Mouse (Mus musculus) stomach, embryonic 15.5 days (tissue): ENCODE measurements around the gene Gm5089. TPM values are rescaled to one million over a fixed set of nuclear protein-coding genes. Genes with fewer than 3 reads are reported as not detected.

Source experiments
- ATAC-seq: fragments of 200-750 bp; cut with Nextera tagmentation; 2 replicates; pipeline ENCODE4 v1.8.0; 2017; ENCODE audit warnings: low read depth, moderate number of reproducible peaks, moderate TSS enrichment; ENCODE audit not compliant: insufficient read depth, low FRiP score
- H3K27ac ChIP-seq: fragments of 300-500 bp; sonication (generic); 2 replicates; pipeline ENCODE4 v1.5.1; 2015; ENCODE audit warnings: mild to moderate bottlenecking, inconsistent platforms
- H3K27me3 ChIP-seq: fragments of 300-500 bp; sonication (generic); replicated peaks from 2 replicates; pipeline ENCODE4 v1.6.1; 2015; ENCODE audit warnings: inconsistent platforms
- H3K36me3 ChIP-seq: fragments of 300-500 bp; sonication (generic); 2 replicates; pipeline ENCODE4 v1.6.1; 2015; ENCODE audit warnings: inconsistent platforms
- H3K4me1 ChIP-seq: fragments of 300-500 bp; sonication (generic); 2 replicates; pipeline ENCODE4 v1.6.1; 2015; ENCODE audit warnings: inconsistent platforms
- H3K4me2 ChIP-seq: fragments of 300-500 bp; sonication (generic); 2 replicates; pipeline ENCODE4 v1.6.1; 2015; ENCODE audit warnings: mild to moderate bottlenecking, inconsistent platforms
- H3K4me3 ChIP-seq: fragments of 300-500 bp; sonication (generic); replicated peaks from 2 replicates; pipeline ENCODE4 v1.5.1; 2015; ENCODE audit warnings: inconsistent platforms
- H3K9ac ChIP-seq: fragments of 300-500 bp; sonication (generic); 2 replicates; pipeline ENCODE4 v1.6.1; 2015; ENCODE audit warnings: inconsistent platforms
- H3K9me3 ChIP-seq: fragments of 300-500 bp; sonication (generic); 2 replicates; pipeline ENCODE4 v1.6.1; 2016; ENCODE audit warnings: inconsistent platforms
- WGBS: fragments of 180-500 bp; shearing (Covaris S2); methylation state at CpG from one replicate; pipeline ENCODE4 v1.1.7; 2015; 5-methylcytosine and 5-hydroxymethylcytosine counted together
- polyA plus RNA-seq: library from polyadenylated mRNA; unstranded; fragments of >200 nt; fragmentation: Nextera tagmentation; extraction: Ambion mirVana; gene quantifications from 2 replicates; pipeline ENCODE4 v1.2.1, GENCODE M21; 2015

Gm5089 gene
- polyA plus RNA-seq = 0.06 TPM in 1 of 2 replicates, not detected in the other

DNA sequence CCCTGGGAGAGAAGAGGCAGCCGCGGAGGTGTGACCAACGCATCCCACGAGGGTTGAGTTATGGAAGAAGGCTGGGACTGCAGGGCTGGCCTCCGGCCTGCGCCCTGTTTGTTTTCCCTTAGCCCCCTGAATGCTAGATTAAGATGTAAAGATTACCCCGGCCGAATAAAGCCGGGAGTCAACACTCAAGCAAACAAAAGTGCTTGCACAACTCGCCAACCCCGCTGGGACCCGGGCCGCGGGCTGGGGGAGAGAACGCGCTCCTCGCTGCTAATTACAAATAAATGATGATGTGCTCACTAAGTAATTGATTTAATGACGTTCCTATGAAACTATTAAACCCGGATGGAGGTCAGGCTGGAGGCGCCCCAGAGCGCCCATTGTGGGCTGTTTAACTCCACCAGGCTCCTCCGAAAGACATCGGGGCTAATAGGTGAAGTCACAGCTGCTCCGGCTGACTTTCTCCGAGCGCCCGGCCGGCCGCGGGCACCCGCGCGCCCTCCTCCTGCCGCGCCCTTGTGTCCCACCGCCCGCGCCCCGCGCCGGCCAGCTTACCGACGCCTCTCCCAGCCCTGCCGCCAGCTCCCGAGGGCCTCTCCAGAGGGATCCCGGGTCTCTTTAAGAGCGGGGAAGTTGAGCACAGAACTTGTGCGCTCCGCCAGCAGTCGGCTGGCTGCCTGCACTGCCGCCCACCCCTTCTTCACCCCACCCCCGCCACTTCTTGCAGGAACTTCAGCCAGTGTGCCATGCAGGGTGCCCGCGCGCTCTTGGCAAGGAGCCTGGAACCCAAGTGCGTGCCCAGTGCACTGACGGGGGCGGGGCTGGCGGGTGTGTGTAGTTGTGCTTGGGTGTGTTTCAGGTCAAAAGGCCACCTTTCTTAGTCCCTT, at the start of gene Gm5089:
TSS of gene Gm5089 (minus strand) at position 620 of the 887 bp plus-strand sequence.
- Histone ChIP-seq H3K9ac (no peak within 1 kb of the TSS), H3K27ac (no peak within 1 kb of the TSS), H3K4me3 (peak within 1 kb of the TSS; percentile 31), H3K36me3 (no peaks in the 10 kb centered on the region), H3K9me3 (no peaks in the 10 kb centered on the region), H3K4me2 (peak within 1 kb of the TSS; percentile 62), H3K27me3 (peaks cover 72% of the 10 kb centered on the region), H3K4me1 (peaks cover 15% of the 10 kb centered on the region)
- under 1% methylated on average over 58 of the region's 59 CpGs for WGBS
- peak; percentile 22; the same call in 1 of the 2 replicates for ATAC-seq

GRCm38 (mm10) chr14:122492015-122492414, 41.1 kb upstream of the Gm5089 start:
- Histone ChIP-seq H3K4me3 (no peak overlapping the region), H3K27ac (no peak overlapping the region), H3K36me3 (no peaks in the 10 kb centered on the region), H3K9ac (no peak overlapping the region), H3K4me1 (peaks cover 6% of the 10 kb centered on the region; the same call in 1 of the 2 replicates), H3K4me2 (no peak overlapping the region), H3K27me3 (peaks cover 45% of the 10 kb centered on the region), H3K9me3 (no peaks in the 10 kb centered on the region)
- 70% methylated on average over 1 of the region's 1 CpGs for WGBS
- ATAC-seq = no peak

GRCm38 (mm10) chr14:122491521-122491920, 40.6 kb upstream of the Gm5089 start:
- 73% methylated on average over 6 of the region's 6 CpGs for WGBS
- no peaks in the 10 kb centered on the region for H3K36me3 ChIP-seq
- H3K4me1 ChIP-seq = peaks cover 6% of the 10 kb centered on the region; the same call in 1 of the 2 replicates
- H3K4me2 ChIP-seq = no peak overlapping the region
- no peak overlapping the region for H3K4me3 ChIP-seq
- H3K27ac ChIP-seq = no peak overlapping the region
- H3K9me3 ChIP-seq = no peaks in the 10 kb centered on the region
- peaks cover 46% of the 10 kb centered on the region for H3K27me3 ChIP-seq
- ATAC-seq = no peak
- no peak overlapping the region for H3K9ac ChIP-seq

GRCm38 (mm10) chr14:122490441-122491328, 39.8 kb upstream of the Gm5089 start, which contains the start of gene Gm10837:
Gm10837 (plus strand) TSS chr14:122490586.
- H3K27ac ChIP-seq = no peak within 1 kb of the TSS
- ATAC-seq = 0 out of 2 replicates have a peak, but pooled peaks have one; percentile 39
- peak within 1 kb of the TSS; percentile 19 for H3K4me3 ChIP-seq
- peaks cover 55% of the 10 kb centered on the region for H3K27me3 ChIP-seq
- 2% methylated on average over 51 of the region's 51 CpGs for WGBS
- peak within 1 kb of the TSS; percentile 50 for H3K4me2 ChIP-seq
- no peaks in the 10 kb centered on the region for H3K36me3 ChIP-seq
- no peaks in the 10 kb centered on the region for H3K9me3 ChIP-seq
- no peak within 1 kb of the TSS for H3K9ac ChIP-seq
- peaks cover 6% of the 10 kb centered on the region; the same call in 1 of the 2 replicates for H3K4me1 ChIP-seq

- H3K4me1 ChIP-seq = peaks cover 6% of the 10 kb centered on the region; the same call in 1 of the 2 replicates
- H3K27ac ChIP-seq = no peak overlapping the region
- 6% methylated on average over 12 of the region's 12 CpGs for WGBS
- no peak for ATAC-seq
- no peak overlapping the region for H3K4me2 ChIP-seq
- H3K4me3 ChIP-seq = no peak overlapping the region
- no peaks in the 10 kb centered on the region for H3K36me3 ChIP-seq
- peaks cover 63% of the 10 kb centered on the region for H3K27me3 ChIP-seq
- H3K9me3 ChIP-seq = no peaks in the 10 kb centered on the region
- H3K9ac ChIP-seq = no peak overlapping the region
These were observed 38.9 kb upstream of the Gm5089 start for GRCm38 (mm10) chr14:122489686-122490414.

DNA sequence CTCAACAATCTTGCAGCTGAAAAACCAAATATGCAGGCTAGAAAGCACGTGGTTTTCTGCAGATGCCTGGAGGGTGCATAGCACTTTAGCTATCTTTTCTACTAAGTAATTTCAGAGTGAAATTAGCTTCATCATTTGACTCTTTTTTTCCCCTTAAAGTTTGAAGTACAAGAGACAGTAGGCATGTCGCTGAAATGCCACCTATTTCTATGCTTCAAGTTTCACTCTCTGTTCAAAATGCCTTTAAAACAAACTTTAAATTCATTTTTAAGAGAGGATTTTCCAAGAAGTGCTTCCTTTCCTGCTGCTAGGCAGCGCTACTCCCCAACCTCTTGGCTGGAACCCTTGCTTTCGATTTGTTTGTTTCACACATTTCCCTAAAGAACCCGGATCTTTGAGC, 38.1 kb upstream of the Gm5089 start:
- Histone ChIP-seq H3K27ac (no peak overlapping the region), H3K9ac (no peak overlapping the region), H3K27me3 (peaks cover 67% of the 10 kb centered on the region), H3K4me1 (peaks cover 6% of the 10 kb centered on the region; the same call in 1 of the 2 replicates), H3K4me3 (no peak overlapping the region), H3K36me3 (no peaks in the 10 kb centered on the region), H3K4me2 (no peak overlapping the region), H3K9me3 (no peaks in the 10 kb centered on the region)
- under 1% methylated on average over 5 of the region's 5 CpGs for WGBS
- no peak for ATAC-seq

- H3K4me1 ChIP-seq = peaks cover 6% of the 10 kb centered on the region; the same call in 1 of the 2 replicates
- H3K9ac ChIP-seq = no peak overlapping the region
- 7% methylated on average over 5 of the region's 5 CpGs for WGBS
- no peaks in the 10 kb centered on the region for H3K36me3 ChIP-seq
- H3K27me3 ChIP-seq = peaks cover 70% of the 10 kb centered on the region
- H3K9me3 ChIP-seq = no peaks in the 10 kb centered on the region
- H3K4me3 ChIP-seq = no peak overlapping the region
- no peak for ATAC-seq
- no peak overlapping the region for H3K4me2 ChIP-seq
- no peak overlapping the region for H3K27ac ChIP-seq
These were observed 36.5 kb upstream of the Gm5089 start for GRCm38 (mm10) chr14:122487366-122487765.

- WGBS = 18% methylated on average over 1 of the region's 1 CpGs
- H3K4me2 ChIP-seq = no peak overlapping the region
- peaks cover 75% of the 10 kb centered on the region for H3K27me3 ChIP-seq
- peaks cover 6% of the 10 kb centered on the region; the same call in 1 of the 2 replicates for H3K4me1 ChIP-seq
- H3K36me3 ChIP-seq = no peaks in the 10 kb centered on the region
- no peaks in the 10 kb centered on the region for H3K9me3 ChIP-seq
- no peak overlapping the region for H3K4me3 ChIP-seq
- no peak overlapping the region for H3K27ac ChIP-seq
- H3K9ac ChIP-seq = no peak overlapping the region
- no peak for ATAC-seq
These were observed 35.7 kb upstream of the Gm5089 start for GRCm38 (mm10) chr14:122486611-122487010.

GRCm38 (mm10) chr14:122485635-122486181, 34.8 kb upstream of the Gm5089 start:
- no peaks in the 10 kb centered on the region for H3K9me3 ChIP-seq
- no peak for ATAC-seq
- 4% methylated on average over 12 of the region's 12 CpGs for WGBS
- H3K4me2 ChIP-seq = no peak overlapping the region
- no peak overlapping the region for H3K27ac ChIP-seq
- H3K4me3 ChIP-seq = no peak overlapping the region
- H3K27me3 ChIP-seq = peaks cover 73% of the 10 kb centered on the region
- H3K9ac ChIP-seq = no peak overlapping the region
- H3K36me3 ChIP-seq = no peaks in the 10 kb centered on the region
- peaks cover 5% of the 10 kb centered on the region; the same call in 1 of the 2 replicates for H3K4me1 ChIP-seq

DNA sequence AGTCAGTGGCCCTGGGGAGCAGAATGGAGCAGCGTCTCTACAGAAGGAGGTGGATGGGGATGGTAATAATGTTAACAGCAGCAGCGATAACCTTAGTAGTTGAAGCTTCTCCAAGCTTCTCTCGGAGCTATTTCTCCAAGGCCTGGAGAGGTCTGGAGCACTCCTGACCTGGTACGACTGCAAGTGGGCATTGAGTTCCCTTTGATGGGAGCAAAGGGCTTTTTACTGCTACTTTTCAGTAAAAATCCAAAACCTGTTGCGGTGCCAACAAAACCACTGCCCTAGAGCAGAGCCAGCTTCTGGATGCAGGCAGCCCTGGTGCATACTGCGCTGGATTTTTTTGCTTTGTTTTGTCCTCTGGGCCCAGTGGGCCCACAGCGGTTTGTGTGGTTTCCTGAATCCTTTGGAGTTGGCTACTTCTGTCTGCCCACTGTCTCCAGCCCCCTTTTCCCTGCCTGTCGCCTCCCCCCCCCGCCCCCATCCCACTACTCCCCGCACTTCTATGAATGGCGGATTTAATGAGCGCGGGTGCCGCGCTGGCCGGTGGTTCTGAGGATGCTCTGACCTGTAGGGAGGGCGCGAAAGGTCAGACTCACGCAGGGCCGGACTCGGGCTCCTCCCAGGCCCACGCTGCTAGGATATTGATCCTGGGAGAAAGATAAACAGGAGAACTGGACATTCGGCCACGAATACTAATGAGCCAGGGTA, 34.1 kb upstream of the Gm5089 start:
- 2% methylated on average over 24 of the region's 24 CpGs for WGBS
- peaks cover 75% of the 10 kb centered on the region for H3K27me3 ChIP-seq
- ATAC-seq = no peak
- no peak overlapping the region for H3K27ac ChIP-seq
- no peak overlapping the region for H3K9ac ChIP-seq
- H3K4me3 ChIP-seq = no peak overlapping the region
- no peak overlapping the region for H3K4me2 ChIP-seq
- H3K36me3 ChIP-seq = no peaks in the 10 kb centered on the region
- H3K4me1 ChIP-seq = no peaks in the 10 kb centered on the region
- H3K9me3 ChIP-seq = no peaks in the 10 kb centered on the region
